Mouse (Mus musculus) limb, embryonic 11.5 days (tissue): Measurements from ENCODE around the gene Dmkn. TPM values are rescaled to one million over a fixed set of nuclear protein-coding genes. Genes with fewer than 3 reads are reported as not detected.

ENCODE experiments used
- ATAC-seq: fragments of 200-750 bp; cut with Nextera tagmentation; 2 replicates; pipeline ENCODE4 v1.8.0; 2017; ENCODE audit warnings: low read depth; ENCODE audit not compliant: insufficient number of reproducible peaks, low FRiP score, low TSS enrichment
- DNase-seq: peaks from one replicate; pipeline ENCODE4 v3.0.0-alpha.2; 2015; ENCODE audit warnings: low spot score
- H3K27ac ChIP-seq: fragments of 300-500 bp; sonication (generic); replicated peaks from 2 replicates; pipeline ENCODE4 v1.5.1; 2014; ENCODE audit warnings: low read depth, mild to moderate bottlenecking, low read length
- H3K27me3 ChIP-seq: fragments of 300-500 bp; sonication (generic); 2 replicates; pipeline ENCODE4 v1.6.1; 2014; ENCODE audit warnings: mild to moderate bottlenecking, low read length, mixed read lengths; ENCODE audit not compliant: control insufficient read depth, insufficient read depth
- H3K36me3 ChIP-seq: fragments of 300-500 bp; sonication (generic); 2 replicates; pipeline ENCODE4 v1.6.1; 2014; ENCODE audit warnings: mild to moderate bottlenecking, low read length, moderate library complexity, mixed read lengths; ENCODE audit not compliant: control insufficient read depth, insufficient read depth
- H3K4me1 ChIP-seq: fragments of 300-500 bp; sonication (generic); 2 replicates; pipeline ENCODE4 v1.6.1; 2014; ENCODE audit warnings: low read length, mixed read lengths; ENCODE audit not compliant: control insufficient read depth, insufficient read depth
- H3K4me2 ChIP-seq: fragments of 300-500 bp; sonication (generic); 2 replicates; pipeline ENCODE4 v1.6.1; 2014; ENCODE audit warnings: low read depth, mild to moderate bottlenecking, moderate library complexity; ENCODE audit not compliant: severe bottlenecking
- H3K4me3 ChIP-seq: fragments of 300-500 bp; sonication (generic); 2 replicates; pipeline ENCODE4 v1.5.1; 2014; ENCODE audit warnings: low read depth, low read length
- H3K9ac ChIP-seq: fragments of 300-500 bp; sonication (generic); 2 replicates; pipeline ENCODE4 v1.6.1; 2014; ENCODE audit warnings: mild to moderate bottlenecking, low read length
- H3K9me3 ChIP-seq: fragments of 300-500 bp; sonication (generic); 2 replicates; pipeline ENCODE4 v1.6.1; 2016; ENCODE audit warnings: low read length; ENCODE audit not compliant: control insufficient read depth
- WGBS: fragments of 180-500 bp; shearing (Covaris S2); extraction: QIAGEN DNeasy Blood & Tissue Kit; methylation state at CpG from one replicate; pipeline ENCODE4 v1.1.7; 2014; 5-methylcytosine and 5-hydroxymethylcytosine counted together
- polyA plus RNA-seq: library from polyadenylated mRNA; unstranded; fragments of >200 nt; fragmentation: Nextera tagmentation; extraction: Ambion mirVana; gene quantifications from 2 replicates; pipeline ENCODE4 v1.2.1, GENCODE M21; 2014

Dmkn gene
- polyA plus RNA-seq, 1 experiment from 2014 or later = not detected

- no peak overlapping the region for H3K4me2 ChIP-seq
- no peaks in the 10 kb centered on the region; the same call in 1 of the 2 replicates for H3K36me3 ChIP-seq
- no peak overlapping the region for H3K9ac ChIP-seq
- H3K9me3 ChIP-seq = no peaks in the 10 kb centered on the region; the same call in 1 of the 2 replicates
- DNase-seq = no peak
- WGBS = 90% methylated on average over 13 of the region's 13 CpGs
- ATAC-seq = no peak
- H3K27me3 ChIP-seq = no peaks in the 10 kb centered on the region
- no peak overlapping the region for H3K4me3 ChIP-seq
- no peak overlapping the region for H3K27ac ChIP-seq
- no peaks in the 10 kb centered on the region for H3K4me1 ChIP-seq
Observed at GRCm38 (mm10) chr7:30749824-30750606, 13.5 kb upstream of the Dmkn start.

GRCm38 (mm10) chr7:30751086-30751669, 12.4 kb upstream of the Dmkn start, which contains the start of gene Sbsn:
TSS of gene Sbsn (plus strand) at chr7:30751471.
- 48% methylated on average over 5 of the region's 5 CpGs for WGBS
- H3K27ac ChIP-seq = no peak within 1 kb of the TSS
- H3K9me3 ChIP-seq = no peaks in the 10 kb centered on the region; the same call in 1 of the 2 replicates
- H3K4me3 ChIP-seq = no peak within 1 kb of the TSS
- ATAC-seq = no peak
- no peak within 1 kb of the TSS for H3K9ac ChIP-seq
- H3K27me3 ChIP-seq = no peaks in the 10 kb centered on the region
- H3K36me3 ChIP-seq = no peaks in the 10 kb centered on the region
- no peaks in the 10 kb centered on the region for H3K4me1 ChIP-seq
- H3K4me2 ChIP-seq = no peak within 1 kb of the TSS
- DNase-seq = no peak

GRCm38 (mm10) chr7:30757001-30757400, 6.6 kb upstream of the Dmkn start:
- DNase-seq (no peak), ATAC-seq (no peak)
- Histone ChIP-seq H3K4me2 (no peak overlapping the region), H3K36me3 (no peaks in the 10 kb centered on the region), H3K27ac (no peak overlapping the region), H3K4me1 (no peaks in the 10 kb centered on the region), H3K9me3 (no peaks in the 10 kb centered on the region; the same call in 1 of the 2 replicates), H3K9ac (no peak overlapping the region), H3K27me3 (no peaks in the 10 kb centered on the region), H3K4me3 (no peak overlapping the region)
- 78% methylated on average over 2 of the region's 3 CpGs for WGBS

- 41% methylated on average over 4 of the region's 4 CpGs for WGBS
- no peaks in the 10 kb centered on the region; the same call in 1 of the 2 replicates for H3K9me3 ChIP-seq
- peak; percentile 57 for DNase-seq
- H3K27me3 ChIP-seq = no peaks in the 10 kb centered on the region
- no peak for ATAC-seq
- H3K4me3 ChIP-seq = no peak overlapping the region
- no peaks in the 10 kb centered on the region for H3K36me3 ChIP-seq
- no peak overlapping the region for H3K4me2 ChIP-seq
- no peak overlapping the region for H3K27ac ChIP-seq
- no peaks in the 10 kb centered on the region for H3K4me1 ChIP-seq
- no peak overlapping the region for H3K9ac ChIP-seq
Observed at GRCm38 (mm10) chr7:30758853-30759252, 4.7 kb upstream of the Dmkn start.

GRCm38 (mm10) chr7:30761769-30762352, 1.7 kb upstream of the Dmkn start:
- no peaks in the 10 kb centered on the region for H3K4me1 ChIP-seq
- H3K4me2 ChIP-seq = no peak overlapping the region
- H3K9me3 ChIP-seq = no peaks in the 10 kb centered on the region
- DNase-seq (no peak), ATAC-seq (no peak)
- no peaks in the 10 kb centered on the region for H3K27me3 ChIP-seq
- 81% methylated on average over 4 of the region's 4 CpGs for WGBS
- no peak overlapping the region for H3K9ac ChIP-seq
- H3K27ac ChIP-seq = no peak overlapping the region
- no peak overlapping the region for H3K4me3 ChIP-seq
- H3K36me3 ChIP-seq = no peaks in the 10 kb centered on the region

GRCm38 (mm10) chr7:30765173-30765572, 1.6 kb downstream of the Dmkn start:
- H3K4me2 ChIP-seq = no peak overlapping the region
- H3K9ac ChIP-seq = no peak overlapping the region
- ATAC-seq = no peak
- H3K36me3 ChIP-seq = no peaks in the 10 kb centered on the region
- H3K4me3 ChIP-seq = no peak overlapping the region
- no peaks in the 10 kb centered on the region for H3K9me3 ChIP-seq
- H3K27me3 ChIP-seq = no peaks in the 10 kb centered on the region
- H3K4me1 ChIP-seq = no peaks in the 10 kb centered on the region
- WGBS = 49% methylated on average over 11 of the region's 11 CpGs
- no peak overlapping the region for H3K27ac ChIP-seq
- no peak for DNase-seq

- Histone ChIP-seq H3K4me3 (no peak overlapping the region), H3K4me1 (no peaks in the 10 kb centered on the region), H3K27me3 (no peaks in the 10 kb centered on the region), H3K27ac (no peak overlapping the region), H3K36me3 (no peaks in the 10 kb centered on the region), H3K9me3 (no peaks in the 10 kb centered on the region), H3K4me2 (no peak overlapping the region), H3K9ac (no peak overlapping the region)
- ATAC-seq = no peak
- DNase-seq = no peak
- WGBS = 94% methylated on average over 4 of the region's 4 CpGs
Observed at GRCm38 (mm10) chr7:30766408-30766807, 2.9 kb downstream of the Dmkn start.

GRCm38 (mm10) chr7:30769236-30769635, 5.7 kb downstream of the Dmkn start:
- Histone ChIP-seq H3K4me2 (no peak overlapping the region), H3K27me3 (no peaks in the 10 kb centered on the region), H3K27ac (no peak overlapping the region), H3K4me3 (no peak overlapping the region), H3K9ac (no peak overlapping the region), H3K4me1 (no peaks in the 10 kb centered on the region), H3K9me3 (no peaks in the 10 kb centered on the region), H3K36me3 (no peaks in the 10 kb centered on the region)
- no peak for ATAC-seq
- WGBS = 42% methylated on average over 9 of the region's 9 CpGs
- DNase-seq = no peak
